Mouse (Mus musculus) C2C12 (cell line): Measurements from ENCODE around the gene Ankfn1. TPM values are rescaled to one million over a fixed set of nuclear protein-coding genes. Genes with fewer than 3 reads are reported as not detected.

Experiments
- H3K27me3 ChIP-seq: one replicate; pipeline ENCODE4 v1.6.1; 2011; ENCODE audit not compliant: control insufficient read depth, insufficient read depth, insufficient read length
- H3K36me3 ChIP-seq: one replicate; pipeline ENCODE4 v1.6.1; 2011; ENCODE audit not compliant: control insufficient read depth, insufficient read depth
- H3K4me3 ChIP-seq: one replicate; pipeline ENCODE4 v1.5.1; 2011; ENCODE audit warnings: mild to moderate bottlenecking, control low read depth; ENCODE audit not compliant: poor library complexity, insufficient read depth, severe bottlenecking
- H3K79me2 ChIP-seq: one replicate; pipeline ENCODE4 v1.6.1; 2011; ENCODE audit not compliant: control insufficient read depth, insufficient read depth
- H3K79me3 ChIP-seq: one replicate; pipeline ENCODE4 v1.6.1; 2011; ENCODE audit warnings: low read depth, control low read depth
- H3ac ChIP-seq: one replicate; pipeline ENCODE3; 2011; ENCODE audit warnings: low read depth; ENCODE audit not compliant: control insufficient read depth, insufficient read length
- CEBPB ChIP-seq: IDR thresholded peaks from one replicate; pipeline ENCODE4 v1.6.1; 2011; ENCODE audit warnings: low read depth, mild to moderate bottlenecking, control low read depth, moderate library complexity
- CTCF ChIP-seq: IDR thresholded peaks from one replicate; pipeline ENCODE4 v1.5.1; 2011; ENCODE audit not compliant: control insufficient read depth, insufficient read depth, insufficient read length
- FOSL1 ChIP-seq: IDR thresholded peaks from one replicate; pipeline ENCODE4 v1.8.0; 2011; ENCODE audit warnings: mild to moderate bottlenecking, low read length; ENCODE audit not compliant: poor library complexity, insufficient read depth, severe bottlenecking
- MAX ChIP-seq: IDR thresholded peaks from one replicate; pipeline ENCODE4 v1.6.1; 2011; ENCODE audit warnings: mild to moderate bottlenecking, control low read depth
- MYOD1 ChIP-seq: IDR thresholded peaks from one replicate; pipeline ENCODE4 v1.6.1; 2011; ENCODE audit warnings: low read depth; ENCODE audit not compliant: control insufficient read depth, insufficient read length
- MYOG ChIP-seq: IDR thresholded peaks from one replicate; pipeline ENCODE4 v1.6.1; 2011; ENCODE audit not compliant: control insufficient read depth, insufficient read length; ENCODE audit errors: extremely low read depth
- USF1 ChIP-seq: IDR thresholded peaks from one replicate; pipeline ENCODE4 v1.6.1; 2011; ENCODE audit warnings: low read depth, mild to moderate bottlenecking, control low read depth, moderate library complexity
- polyA plus RNA-seq: library from polyadenylated mRNA; unstranded; fragments of >200 nt; fragmentation: generic; extraction: Trizol; gene quantifications from one replicate; pipeline ENCODE4 v1.2.1, GENCODE M21; 2012; ENCODE audit warnings: missing spikeins

The Ankfn1 gene
- polyA plus RNA-seq, 1 experiment, result not detected

DNA sequence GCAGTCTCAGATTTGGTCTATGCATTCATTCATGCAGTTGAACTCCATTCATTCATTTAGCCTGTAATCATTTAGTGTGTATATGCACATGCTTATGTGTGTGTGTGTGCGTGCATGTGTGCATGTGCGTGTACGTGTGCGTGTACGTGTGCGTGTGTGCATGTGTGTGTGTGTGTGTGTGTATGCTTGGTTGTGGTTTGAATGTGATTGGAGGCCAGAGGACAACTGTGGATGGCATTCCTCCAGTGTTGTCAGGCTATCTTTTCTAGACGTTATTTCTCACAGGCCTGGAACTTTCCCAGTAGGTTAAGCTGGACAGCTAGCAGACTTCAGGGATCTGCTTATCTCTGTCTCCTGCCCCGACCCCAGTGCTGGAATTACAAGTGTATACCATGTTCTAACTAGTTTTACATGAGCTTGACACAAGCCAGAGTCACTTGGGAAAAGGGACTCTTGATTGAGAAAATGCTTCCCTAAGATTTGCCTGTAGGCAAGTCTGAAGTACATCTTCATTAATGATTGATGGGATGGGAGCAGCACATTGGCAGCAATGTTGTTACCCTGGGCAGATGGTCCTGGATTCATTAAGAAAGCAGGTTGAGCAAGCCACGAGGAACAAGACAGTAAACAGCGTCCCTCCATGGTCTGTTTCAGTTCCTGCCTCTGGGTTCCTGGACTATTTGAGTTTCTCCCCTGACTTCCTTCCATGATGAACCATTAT, 43.3 kb downstream of the Ankfn1 start:
- Histone ChIP-seq H3K36me3 (no peaks in the 10 kb centered on the region), H3K79me2 (no peaks in the 10 kb centered on the region), H3K79me3 (no peaks in the 10 kb centered on the region), H3ac (no peak overlapping the region), H3K27me3 (no peaks in the 10 kb centered on the region), H3K4me3 (no peak overlapping the region)
- no peak for TF ChIP-seq USF1
- no peak for TF ChIP-seq CTCF
- TF ChIP-seq FOSL1, result no peak
- TF ChIP-seq CEBPB, result no peak

DNA sequence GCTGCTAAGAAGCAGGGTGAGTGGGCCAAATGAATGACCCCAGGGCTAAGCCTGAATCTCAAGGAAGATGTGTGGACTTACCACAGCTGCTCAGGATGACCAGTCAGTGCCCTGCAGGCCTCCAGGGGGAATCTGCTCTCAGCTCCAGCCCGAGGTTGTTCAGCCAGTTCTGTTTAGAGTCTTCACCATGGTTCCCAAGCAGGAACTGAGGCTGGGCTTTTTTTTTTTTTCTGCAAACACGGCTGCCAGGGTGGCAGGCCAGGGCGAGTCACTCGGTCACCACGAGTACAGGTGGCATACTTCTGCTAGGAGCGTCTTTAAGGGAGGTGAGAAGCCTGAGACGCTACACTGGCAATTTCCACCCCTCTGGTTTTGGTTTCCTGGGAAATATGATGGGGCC, 43.9 kb downstream of the Ankfn1 start:
- H3K27me3 ChIP-seq, result no peaks in the 10 kb centered on the region
- no peaks in the 10 kb centered on the region for H3K79me3 ChIP-seq
- no peak overlapping the region for H3K4me3 ChIP-seq
- no peaks in the 10 kb centered on the region for H3K36me3 ChIP-seq
- no peaks in the 10 kb centered on the region for H3K79me2 ChIP-seq
- H3ac ChIP-seq, result no peak overlapping the region
- TF ChIP-seq MYOD1 (no peak), CEBPB (no peak), CTCF (no peak), FOSL1 (no peak), MAX (no peak), MYOG (no peak), USF1 (no peak)

DNA sequence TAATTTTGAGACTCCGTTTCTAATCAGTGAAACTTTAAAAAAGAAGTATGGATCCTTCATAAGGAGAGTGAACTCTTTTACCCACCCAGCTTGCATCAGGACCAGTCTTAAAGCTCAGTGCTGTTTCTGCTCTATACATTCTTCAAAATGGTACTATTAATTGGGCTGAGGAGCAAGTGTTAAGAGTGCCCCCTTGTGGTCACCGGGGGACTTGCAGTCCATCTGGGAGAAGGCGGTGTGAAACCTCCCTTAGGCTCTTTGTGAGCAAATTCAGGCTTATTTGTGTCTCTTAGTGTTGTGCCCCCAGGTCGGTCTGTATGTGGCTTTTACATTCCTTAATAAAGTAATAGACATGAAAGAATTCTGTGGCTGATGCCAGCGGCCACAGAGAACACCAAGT, 56.6 kb downstream of the Ankfn1 start:
- H3K4me3 ChIP-seq, result no peak overlapping the region
- H3ac ChIP-seq, result no peak overlapping the region
- H3K36me3 ChIP-seq, result no peaks in the 10 kb centered on the region
- no peaks in the 10 kb centered on the region for H3K27me3 ChIP-seq
- TF ChIP-seq MAX, result no peak
- peak; percentile 32 for TF ChIP-seq CTCF
- TF ChIP-seq FOSL1, result no peak
- no peak for TF ChIP-seq MYOG
- no peak for TF ChIP-seq MYOD1
- no peaks in the 10 kb centered on the region for H3K79me2 ChIP-seq
- H3K79me3 ChIP-seq, result no peaks in the 10 kb centered on the region

DNA sequence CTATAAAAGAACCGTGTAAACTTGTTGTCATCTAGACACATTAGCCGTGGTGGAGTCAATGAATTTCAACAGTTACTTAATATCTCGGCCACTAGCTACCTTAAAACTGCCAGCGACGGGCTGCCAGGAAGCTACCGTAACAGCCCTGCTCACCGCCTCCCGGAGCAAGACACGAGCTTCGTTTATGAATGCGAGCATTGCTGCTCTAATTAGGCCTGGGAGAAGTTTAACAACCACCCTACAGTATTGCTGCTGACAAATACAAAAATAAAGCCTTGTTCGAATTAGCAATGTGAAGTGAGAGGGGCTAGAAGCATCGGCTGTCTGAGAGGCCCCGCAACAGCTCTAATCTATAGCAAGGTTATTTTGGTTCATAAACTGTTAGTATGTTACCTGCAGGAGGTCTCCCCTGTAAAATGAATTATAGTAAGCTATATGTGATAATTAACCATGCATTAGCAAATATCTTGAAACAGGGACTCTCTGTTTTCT, 58.9 kb downstream of the Ankfn1 start:
- Histone ChIP-seq H3K79me2 (no peaks in the 10 kb centered on the region), H3ac (no peak overlapping the region), H3K79me3 (no peaks in the 10 kb centered on the region), H3K4me3 (no peak overlapping the region), H3K36me3 (no peaks in the 10 kb centered on the region), H3K27me3 (no peaks in the 10 kb centered on the region)
- TF ChIP-seq MAX, result no peak
- no peak for TF ChIP-seq CTCF
- TF ChIP-seq CEBPB, result no peak
- no peak for TF ChIP-seq MYOG
- TF ChIP-seq FOSL1, result no peak
- TF ChIP-seq USF1, result no peak
- no peak for TF ChIP-seq MYOD1

DNA sequence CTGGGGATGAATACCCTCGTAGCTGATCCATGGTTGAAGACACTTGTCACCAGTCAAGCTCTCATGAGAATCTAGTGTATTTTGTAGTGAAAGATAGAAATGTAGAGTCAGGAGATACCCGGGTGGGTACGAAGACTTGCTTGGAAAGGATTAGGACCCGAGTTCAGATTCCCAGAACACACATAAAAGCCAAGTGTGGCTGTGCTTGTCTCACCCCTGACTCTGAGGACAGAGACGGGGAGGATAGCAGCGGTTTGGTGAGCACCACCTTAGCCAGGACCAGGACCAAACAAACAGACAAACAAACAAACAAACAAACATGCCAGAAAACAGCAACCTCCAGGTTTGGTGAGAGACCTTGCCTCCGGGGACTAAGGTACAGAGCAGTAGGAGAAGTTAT, 61.1 kb downstream of the Ankfn1 start:
- Histone ChIP-seq H3K36me3 (no peaks in the 10 kb centered on the region), H3K79me2 (no peaks in the 10 kb centered on the region), H3ac (no peak overlapping the region), H3K4me3 (no peak overlapping the region), H3K79me3 (no peaks in the 10 kb centered on the region), H3K27me3 (no peaks in the 10 kb centered on the region)
- no peak for TF ChIP-seq MAX
- no peak for TF ChIP-seq CTCF
- no peak for TF ChIP-seq MYOD1
- TF ChIP-seq USF1, result no peak
- TF ChIP-seq MYOG, result no peak
- no peak for TF ChIP-seq CEBPB
- TF ChIP-seq FOSL1, result no peak

GRCm38 (mm10) chr11:89708526-89708925, 68.9 kb downstream of the Ankfn1 start:
- Histone ChIP-seq H3ac (no peak overlapping the region), H3K4me3 (no peak overlapping the region), H3K79me2 (no peaks in the 10 kb centered on the region), H3K79me3 (no peaks in the 10 kb centered on the region), H3K27me3 (no peaks in the 10 kb centered on the region), H3K36me3 (no peaks in the 10 kb centered on the region)
- TF ChIP-seq FOSL1, result no peak
- no peak for TF ChIP-seq MAX
- TF ChIP-seq CTCF, result no peak
- TF ChIP-seq USF1, result no peak
- TF ChIP-seq CEBPB, result no peak
- TF ChIP-seq MYOG, result no peak
- TF ChIP-seq MYOD1, result no peak
